Mouse (Mus musculus): Measurements from ENCODE around the gene Trim2. TPM values are rescaled to one million over a fixed set of nuclear protein-coding genes. Genes with fewer than 3 reads are reported as not detected.

The Trim2 gene
- polyA plus RNA-seq, 1 experiment from 2014 or later, result 137 TPM

- Histone ChIP-seq H3K9ac (replicated peaks) (peak overlapping the region; percentile 27; the same call in 1 of the 2 replicates), H3K27me3 (replicated peaks) (no peaks in the 10 kb centered on the region), H3K27ac (replicated peaks) (peak overlapping the region; percentile 54), H3K9me3 (replicated peaks) (no peaks in the 10 kb centered on the region), H3K4me1 (peaks cover 79% of the 10 kb centered on the region), H3K4me2 (peak overlapping the region; percentile 70), H3K4me3 (replicated peaks) (peak overlapping the region; percentile 21), H3K36me3 (no peaks in the 10 kb centered on the region)
- no peak; the same call in 1 of the 2 replicates for ATAC-seq (ENCODE audit: low FRiP score)
- WGBS, result 21% methylated on average over 9 of the region's 9 CpGs
These were observed 91.4 kb downstream of the Trim2 start for GRCm38 (mm10) chr3:84215253-84215652.

- no peak overlapping the region for H3K4me3 ChIP-seq (replicated peaks)
- no peaks in the 10 kb centered on the region for H3K9me3 ChIP-seq (replicated peaks)
- H3K9ac ChIP-seq (replicated peaks), result no peak overlapping the region
- WGBS, result 67% methylated on average over 6 of the region's 6 CpGs
- H3K27me3 ChIP-seq (replicated peaks), result no peaks in the 10 kb centered on the region
- no peak for ATAC-seq (ENCODE audit: low FRiP score)
- H3K36me3 ChIP-seq, result no peaks in the 10 kb centered on the region; the same call in 1 of the 2 replicates
- peak overlapping the region; percentile 70 for H3K4me2 ChIP-seq
- H3K4me1 ChIP-seq, result peaks cover 86% of the 10 kb centered on the region
- peak overlapping the region; percentile 54 for H3K27ac ChIP-seq (replicated peaks)
These were observed 92.2 kb downstream of the Trim2 start for GRCm38 (mm10) chr3:84214501-84214900.

- Histone ChIP-seq H3K4me3 (replicated peaks) (no peak overlapping the region), H3K4me2 (no peak overlapping the region), H3K36me3 (peaks cover 21% of the 10 kb centered on the region), H3K27ac (replicated peaks) (no peak overlapping the region), H3K27me3 (replicated peaks) (no peaks in the 10 kb centered on the region), H3K9me3 (replicated peaks) (no peaks in the 10 kb centered on the region), H3K4me1 (peaks cover 72% of the 10 kb centered on the region), H3K9ac (replicated peaks) (no peak overlapping the region)
- 63% methylated on average over 7 of the region's 7 CpGs for WGBS
- no peak for ATAC-seq (ENCODE audit: low FRiP score)
These were observed 95.3 kb downstream of the Trim2 start for GRCm38 (mm10) chr3:84211340-84211875.

- Histone ChIP-seq H3K27me3 (replicated peaks) (no peaks in the 10 kb centered on the region), H3K4me2 (no peak overlapping the region)
These were observed 97.7 kb downstream of the Trim2 start for GRCm38 (mm10) chr3:84208917-84209513.

GRCm38 (mm10) chr3:84208475-84208874 is 98.2 kb downstream of the Trim2 start:
- peaks cover 46% of the 10 kb centered on the region for H3K4me1 ChIP-seq
- ATAC-seq (ENCODE audit: low FRiP score), result no peak
- H3K4me3 ChIP-seq (replicated peaks), result no peak overlapping the region
- no peak overlapping the region for H3K27ac ChIP-seq (replicated peaks)
- H3K4me2 ChIP-seq, result no peak overlapping the region
- no peaks in the 10 kb centered on the region for H3K27me3 ChIP-seq (replicated peaks)
- WGBS, result 94% methylated on average over 7 of the region's 7 CpGs
- H3K9ac ChIP-seq (replicated peaks), result no peak overlapping the region
- H3K9me3 ChIP-seq (replicated peaks), result no peaks in the 10 kb centered on the region
- peaks cover 41% of the 10 kb centered on the region for H3K36me3 ChIP-seq

More at GRCm38 (mm10) chr3:84208917-84209513, 97.7 kb downstream of the Trim2 start:
- Histone ChIP-seq H3K36me3 (peaks cover 41% of the 10 kb centered on the region), H3K9me3 (replicated peaks) (no peaks in the 10 kb centered on the region), H3K9ac (replicated peaks) (no peak overlapping the region), H3K27ac (replicated peaks) (no peak overlapping the region), H3K4me1 (peaks cover 48% of the 10 kb centered on the region), H3K4me3 (replicated peaks) (no peak overlapping the region)
- no peak for ATAC-seq (ENCODE audit: low FRiP score)
- WGBS, result 73% methylated on average over 7 of the region's 7 CpGs

GRCm38 (mm10) chr3:84207366-84207765 is 99.3 kb downstream of the Trim2 start:
- H3K27me3 ChIP-seq (replicated peaks), result no peaks in the 10 kb centered on the region
- WGBS, result 31% methylated on average over 2 of the region's 2 CpGs
- H3K4me3 ChIP-seq (replicated peaks), result no peak overlapping the region
- ATAC-seq (ENCODE audit: low FRiP score), result no peak
- no peak overlapping the region for H3K4me2 ChIP-seq
- H3K9me3 ChIP-seq (replicated peaks), result no peaks in the 10 kb centered on the region
- peaks cover 41% of the 10 kb centered on the region for H3K36me3 ChIP-seq
- no peak overlapping the region for H3K27ac ChIP-seq (replicated peaks)
- no peak overlapping the region for H3K9ac ChIP-seq (replicated peaks)
- peaks cover 37% of the 10 kb centered on the region for H3K4me1 ChIP-seq

GRCm38 (mm10) chr3:84206106-84206505 is 100.6 kb downstream of the Trim2 start:
- Histone ChIP-seq H3K27me3 (replicated peaks) (no peaks in the 10 kb centered on the region), H3K27ac (replicated peaks) (no peak overlapping the region), H3K9me3 (replicated peaks) (no peaks in the 10 kb centered on the region), H3K4me1 (peaks cover 35% of the 10 kb centered on the region), H3K9ac (replicated peaks) (no peak overlapping the region), H3K4me2 (no peak overlapping the region), H3K36me3 (peaks cover 41% of the 10 kb centered on the region), H3K4me3 (replicated peaks) (no peak overlapping the region)
- WGBS, result 79% methylated on average over 3 of the region's 3 CpGs
- no peak for ATAC-seq (ENCODE audit: low FRiP score)

GRCm38 (mm10) chr3:84205650-84206049 is 101.0 kb downstream of the Trim2 start:
- Histone ChIP-seq H3K4me2 (no peak overlapping the region), H3K36me3 (peaks cover 41% of the 10 kb centered on the region)

GRCm38 (mm10) chr3:84204640-84205039 is 102.0 kb downstream of the Trim2 start:
- Histone ChIP-seq H3K4me2 (no peak overlapping the region), H3K4me3 (replicated peaks) (no peak overlapping the region), H3K9me3 (replicated peaks) (no peaks in the 10 kb centered on the region), H3K36me3 (peaks cover 41% of the 10 kb centered on the region), H3K27me3 (replicated peaks) (no peaks in the 10 kb centered on the region), H3K4me1 (peaks cover 29% of the 10 kb centered on the region), H3K9ac (replicated peaks) (no peak overlapping the region), H3K27ac (replicated peaks) (no peak overlapping the region)
- no peak for ATAC-seq (ENCODE audit: low FRiP score)
- 81% methylated on average over 5 of the region's 5 CpGs for WGBS

More at GRCm38 (mm10) chr3:84205650-84206049, 101.0 kb downstream of the Trim2 start:
- no peak for ATAC-seq (ENCODE audit: low FRiP score)
- WGBS, result 93% methylated on average over 6 of the region's 6 CpGs
- Histone ChIP-seq H3K4me3 (replicated peaks) (no peak overlapping the region), H3K27me3 (replicated peaks) (no peaks in the 10 kb centered on the region), H3K4me1 (peaks cover 35% of the 10 kb centered on the region), H3K27ac (replicated peaks) (no peak overlapping the region), H3K9ac (replicated peaks) (no peak overlapping the region), H3K9me3 (replicated peaks) (no peaks in the 10 kb centered on the region)

GRCm38 (mm10) chr3:84200559-84201420 is 105.9 kb downstream of the Trim2 start:
- peak; percentile 88 for ATAC-seq (ENCODE audit: low FRiP score)
- Histone ChIP-seq H3K36me3 (peaks cover 22% of the 10 kb centered on the region), H3K27ac (replicated peaks) (peak overlapping the region; percentile 72), H3K4me1 (peaks cover 14% of the 10 kb centered on the region), H3K27me3 (replicated peaks) (no peaks in the 10 kb centered on the region), H3K9ac (replicated peaks) (no peak overlapping the region), H3K4me3 (replicated peaks) (no peak overlapping the region), H3K4me2 (no peak overlapping the region), H3K9me3 (replicated peaks) (no peaks in the 10 kb centered on the region)
- 26% methylated on average over 13 of the region's 13 CpGs for WGBS

- H3K9me3 ChIP-seq (replicated peaks), result no peaks in the 10 kb centered on the region
- H3K27me3 ChIP-seq (replicated peaks), result no peaks in the 10 kb centered on the region
- H3K9ac ChIP-seq (replicated peaks), result no peak overlapping the region
- WGBS, result 87% methylated on average over 9 of the region's 9 CpGs
- H3K36me3 ChIP-seq, result peaks cover 9% of the 10 kb centered on the region; the same call in 1 of the 2 replicates
- no peak overlapping the region for H3K4me2 ChIP-seq
- H3K27ac ChIP-seq (replicated peaks), result no peak overlapping the region
- ATAC-seq (ENCODE audit: low FRiP score), result no peak
- no peak overlapping the region for H3K4me3 ChIP-seq (replicated peaks)
- peaks cover 14% of the 10 kb centered on the region for H3K4me1 ChIP-seq
These were observed 107.2 kb downstream of the Trim2 start for GRCm38 (mm10) chr3:84199516-84199915.
